Mouse (Mus musculus) heart, adult 2 months (tissue): ENCODE results near the gene Igfbp1.

Experiments
- CTCF ChIP-seq: fragments of 200-600 bp; IDR thresholded peaks from 2 replicates; pipeline ENCODE4 v1.8.1; 2022; ENCODE audit warnings: antibody characterized with exemption, mild to moderate bottlenecking, moderate library complexity
- EP300 ChIP-seq: fragments of 200-500 bp; IDR thresholded peaks from 2 replicates; pipeline ENCODE4 v1.6.1; 2011; ENCODE audit warnings: low read depth, low read length, control low read depth; ENCODE audit not compliant: insufficient read depth
- POLR2A ChIP-seq: fragments of 200-500 bp; IDR thresholded peaks from 2 replicates; pipeline ENCODE4 v1.6.1; 2011; ENCODE audit warnings: mild to moderate bottlenecking, low read depth, low read length, control low read depth; ENCODE audit not compliant: insufficient read depth

- no peak for TF ChIP-seq CTCF
- no peak for TF ChIP-seq EP300
- TF ChIP-seq POLR2A = no peak
Measured at GRCm38 (mm10) chr11:7197491-7197941, at the start of gene Igfbp1.
